Mouse (Mus musculus) skeletal muscle tissue, adult 2 months (tissue): ENCODE data around the gene Vapa.
"Not testable (repeated sequence)": the region's sequence is repeated elsewhere in the genome, so short reads cannot be mapped to it uniquely, and the experiment has no call there.

ENCODE experiments used
- DNase-seq: peaks from one replicate; pipeline ENCODE4 v3.0.0-alpha.2; 2012; ENCODE audit warnings: low read depth, low spot score

Vapa gene

GRCm38 (mm10) chr17:65564189-65564588, 49.2 kb downstream of the Vapa start:
- DNase-seq = no peak

- no peak for DNase-seq
Measured at GRCm38 (mm10) chr17:65563345-65563744, 50.0 kb downstream of the Vapa start.

- DNase-seq = peak; percentile 57
Measured at GRCm38 (mm10) chr17:65562761-65563160, 50.6 kb downstream of the Vapa start.

GRCm38 (mm10) chr17:65561361-65562015, 51.9 kb downstream of the Vapa start:
- DNase-seq = no peak

- no peak for DNase-seq
Measured at GRCm38 (mm10) chr17:65559273-65559672, 54.1 kb downstream of the Vapa start.

- DNase-seq = no peak
Measured at GRCm38 (mm10) chr17:65558788-65559187, 54.6 kb downstream of the Vapa start.

GRCm38 (mm10) chr17:65558217-65558616, 55.1 kb downstream of the Vapa start:
- DNase-seq = no peak

- no peak for DNase-seq
Measured at GRCm38 (mm10) chr17:65557212-65557611, 56.1 kb downstream of the Vapa start.

GRCm38 (mm10) chr17:65556798-65557197, 56.6 kb downstream of the Vapa start:
- no peak for DNase-seq

GRCm38 (mm10) chr17:65552426-65552997, 60.8 kb downstream of the Vapa start:
- no peak for DNase-seq

- DNase-seq = no peak
Measured at GRCm38 (mm10) chr17:65550357-65550756, 63.0 kb downstream of the Vapa start.

- DNase-seq = no peak
Measured at GRCm38 (mm10) chr17:65548698-65549365, 64.5 kb downstream of the Vapa start.

- not testable (repeated sequence) for DNase-seq
Measured at GRCm38 (mm10) chr17:65546221-65546620, 67.1 kb downstream of the Vapa start.

GRCm38 (mm10) chr17:65540441-65541272, 72.7 kb downstream of the Vapa start, which contains the start of gene Tmem232:
Tmem232 (minus strand) TSS chr17:65540782.
- peak; percentile 73 for DNase-seq

GRCm38 (mm10) chr17:65536156-65536555, 77.2 kb downstream of the Vapa start:
- DNase-seq = no peak

- DNase-seq = not testable (repeated sequence)
Measured at GRCm38 (mm10) chr17:65532381-65532780, 81.0 kb downstream of the Vapa start.
